Mouse (Mus musculus) small intestine, adult 2 months (tissue): ENCODE data around the gene Lin52. TPM values are rescaled to one million over a fixed set of nuclear protein-coding genes. Genes with fewer than 3 reads are reported as not detected.

ENCODE experiments used
- H3K27ac ChIP-seq: fragments of 200-500 bp; 2 replicates; pipeline ENCODE4 v1.5.1; 2012; ENCODE audit warnings: low read depth, low read length, control low read depth, inconsistent platforms; ENCODE audit not compliant: insufficient read depth
- H3K27me3 ChIP-seq: fragments of 200-500 bp; 2 replicates; pipeline ENCODE4 v1.6.1; 2012; ENCODE audit warnings: mild to moderate bottlenecking, moderate library complexity, low read length, inconsistent platforms; ENCODE audit not compliant: control insufficient read depth, insufficient read depth
- H3K36me3 ChIP-seq: fragments of 200-500 bp; 2 replicates; pipeline ENCODE4 v1.6.1; 2012; ENCODE audit warnings: mild to moderate bottlenecking, low read length, control low read depth, inconsistent platforms; ENCODE audit not compliant: control insufficient read depth, insufficient read depth
- H3K4me1 ChIP-seq: fragments of 200-500 bp; 2 replicates; pipeline ENCODE4 v1.6.1; 2012; ENCODE audit warnings: low read length, inconsistent platforms, mixed read lengths; ENCODE audit not compliant: control insufficient read depth, insufficient read depth, insufficient read length
- H3K4me3 ChIP-seq: fragments of 200-500 bp; 2 replicates; pipeline ENCODE4 v1.5.1; 2012; ENCODE audit warnings: low read depth, mild to moderate bottlenecking, control low read depth, inconsistent platforms, low read length, moderate library complexity
- CTCF ChIP-seq: fragments of 200-500 bp; IDR thresholded peaks from 2 replicates; pipeline ENCODE4 v1.5.1; 2012; ENCODE audit warnings: low read depth, mild to moderate bottlenecking, control low read depth, inconsistent platforms, low read length, moderate library complexity, mixed read lengths; ENCODE audit not compliant: insufficient replicate concordance, insufficient read length; ENCODE audit errors: extremely low read depth
- POLR2A ChIP-seq: fragments of 200-500 bp; IDR thresholded peaks from 2 replicates; pipeline ENCODE4 v1.6.1; 2012; ENCODE audit warnings: low read depth, mild to moderate bottlenecking, control low read depth, inconsistent platforms, low read length, moderate library complexity
- WGBS: fragments of 180-500 bp; shearing (Covaris S2); methylation state at CpG from one replicate; pipeline ENCODE4 v1.1.7; 2018; 5-methylcytosine and 5-hydroxymethylcytosine counted together
- polyA plus RNA-seq: library from polyadenylated mRNA; depleted of rRNA; stranded (reverse); fragments of >200 nt; gene quantifications from 2 replicates; pipeline ENCODE4 v1.2.3, GENCODE M21; 2012; rRNA removed

The Lin52 gene
- polyA plus RNA-seq, 1 experiment, result 3.2 TPM

DNA sequence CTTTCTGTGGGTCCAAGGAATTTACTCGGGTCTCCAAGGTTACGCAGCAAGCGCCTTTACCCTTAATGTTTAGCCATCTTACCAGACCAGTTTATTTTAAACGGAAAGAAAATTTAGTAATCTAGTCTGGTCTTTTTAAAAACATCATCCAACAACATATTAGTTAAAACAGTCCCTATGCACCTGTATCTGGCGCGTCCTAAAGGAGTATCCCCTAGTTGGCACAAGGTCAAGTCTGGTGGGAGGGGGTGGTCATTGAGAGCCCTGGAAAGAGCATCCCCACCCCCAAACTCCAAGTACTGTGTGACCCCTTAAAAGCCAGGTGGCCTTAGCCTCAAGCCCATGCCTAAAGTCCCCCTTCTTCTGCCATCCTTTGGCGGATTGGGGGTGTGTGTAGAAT lies 121.9 kb downstream of the Lin52 start:
- no peak for TF ChIP-seq CTCF
- TF ChIP-seq POLR2A, result no peak
- no peaks in the 10 kb centered on the region for H3K36me3 ChIP-seq
- H3K4me3 ChIP-seq, result no peak overlapping the region
- H3K27ac ChIP-seq, result no peak overlapping the region
- H3K4me1 ChIP-seq, result no peaks in the 10 kb centered on the region
- WGBS, result 32% methylated on average over 7 of the region's 7 CpGs
- H3K27me3 ChIP-seq, result peaks cover 50% of the 10 kb centered on the region

DNA sequence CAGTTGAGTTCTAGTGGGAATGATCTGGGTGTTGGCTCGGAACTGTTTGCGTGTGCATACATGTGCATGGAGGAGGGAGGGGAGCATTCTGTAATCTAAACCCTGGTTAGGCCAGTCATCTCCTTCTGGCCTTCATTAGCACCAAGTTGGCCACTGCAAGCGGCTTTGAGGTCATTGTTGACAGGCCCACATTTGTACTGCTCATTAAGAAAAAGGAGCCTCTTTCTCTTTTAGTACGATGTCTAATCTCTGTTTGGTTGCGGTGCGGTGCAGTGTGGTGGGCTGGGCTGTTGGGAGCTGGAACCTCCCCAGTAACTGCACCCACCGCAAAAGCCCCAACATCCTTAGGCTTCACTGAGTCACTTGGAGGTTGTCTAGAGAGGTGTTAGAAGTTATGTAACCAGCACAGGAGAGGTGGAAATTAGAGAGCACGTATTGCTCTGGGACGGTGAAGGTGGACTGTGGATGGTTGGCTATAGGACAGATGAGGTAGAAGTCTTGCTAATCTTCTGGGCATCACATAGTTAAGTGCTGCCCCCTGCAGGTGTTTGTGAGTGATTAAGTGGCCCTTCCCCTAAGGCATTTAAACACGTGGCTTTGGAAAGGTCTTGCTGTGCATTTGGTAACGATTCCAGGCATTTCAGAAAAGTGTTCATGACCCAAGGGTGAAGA lies 126.7 kb downstream of the Lin52 start:
- H3K27me3 ChIP-seq, result peaks cover 5% of the 10 kb centered on the region

DNA sequence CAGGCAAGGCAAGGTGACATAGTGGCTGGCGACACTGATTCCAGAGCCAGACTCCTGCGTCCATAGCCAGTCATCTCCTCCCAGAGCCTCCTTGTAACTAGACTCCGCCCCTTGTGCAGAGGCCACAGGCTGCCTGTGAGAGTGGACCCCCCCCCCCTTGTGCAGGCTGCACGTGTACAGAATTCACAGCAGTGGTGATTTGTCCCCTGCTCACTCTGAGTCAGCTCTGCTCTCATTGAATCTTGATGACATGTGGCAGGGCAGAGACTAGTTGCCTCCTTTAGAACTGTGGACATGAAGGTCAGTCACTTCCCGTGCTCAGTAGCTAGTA lies 127.2 kb downstream of the Lin52 start:
- TF ChIP-seq CTCF (no peak), POLR2A (no peak)

More for the DNA sequence above, 126.7 kb downstream of the Lin52 start:
- 72% methylated on average over 11 of the region's 11 CpGs for WGBS
- no peak for TF ChIP-seq POLR2A
- TF ChIP-seq CTCF, result no peak
- Histone ChIP-seq H3K4me3 (no peak overlapping the region), H3K27ac (no peak overlapping the region), H3K36me3 (no peaks in the 10 kb centered on the region), H3K4me1 (no peaks in the 10 kb centered on the region)

DNA sequence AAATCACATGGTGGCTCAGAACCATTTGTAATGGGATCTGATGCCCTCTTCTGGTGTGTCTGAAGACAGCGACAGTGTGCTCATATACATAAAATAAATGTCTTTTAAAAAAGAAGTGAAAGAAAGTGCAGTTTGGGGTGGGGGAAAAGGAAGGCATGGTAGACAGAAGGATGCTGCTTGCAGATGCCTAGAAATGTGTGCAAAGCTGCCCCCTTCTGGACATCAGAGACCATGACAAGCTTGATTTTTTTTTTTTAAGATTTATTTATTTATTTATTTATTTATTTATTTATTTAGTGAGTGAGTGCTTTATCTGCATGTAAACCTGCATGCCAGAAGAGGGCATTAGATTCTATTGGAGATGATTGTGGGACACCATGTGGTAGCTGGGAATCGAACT lies 130.1 kb downstream of the Lin52 start:
- TF ChIP-seq CTCF, result no peak
- TF ChIP-seq POLR2A, result no peak
- H3K4me3 ChIP-seq, result no peak overlapping the region
- no peaks in the 10 kb centered on the region for H3K36me3 ChIP-seq
- no peaks in the 10 kb centered on the region for H3K4me1 ChIP-seq
- WGBS, result 96% methylated on average over 2 of the region's 2 CpGs
- no peak overlapping the region for H3K27ac ChIP-seq
- no peaks in the 10 kb centered on the region for H3K27me3 ChIP-seq

More for the DNA sequence above, 127.2 kb downstream of the Lin52 start:
- Histone ChIP-seq H3K4me1 (no peaks in the 10 kb centered on the region), H3K4me3 (no peak overlapping the region), H3K27ac (no peak overlapping the region), H3K27me3 (peaks cover 3% of the 10 kb centered on the region; the same call in 1 of the 2 replicates), H3K36me3 (no peaks in the 10 kb centered on the region)
- WGBS, result 35% methylated on average over 5 of the region's 5 CpGs

DNA sequence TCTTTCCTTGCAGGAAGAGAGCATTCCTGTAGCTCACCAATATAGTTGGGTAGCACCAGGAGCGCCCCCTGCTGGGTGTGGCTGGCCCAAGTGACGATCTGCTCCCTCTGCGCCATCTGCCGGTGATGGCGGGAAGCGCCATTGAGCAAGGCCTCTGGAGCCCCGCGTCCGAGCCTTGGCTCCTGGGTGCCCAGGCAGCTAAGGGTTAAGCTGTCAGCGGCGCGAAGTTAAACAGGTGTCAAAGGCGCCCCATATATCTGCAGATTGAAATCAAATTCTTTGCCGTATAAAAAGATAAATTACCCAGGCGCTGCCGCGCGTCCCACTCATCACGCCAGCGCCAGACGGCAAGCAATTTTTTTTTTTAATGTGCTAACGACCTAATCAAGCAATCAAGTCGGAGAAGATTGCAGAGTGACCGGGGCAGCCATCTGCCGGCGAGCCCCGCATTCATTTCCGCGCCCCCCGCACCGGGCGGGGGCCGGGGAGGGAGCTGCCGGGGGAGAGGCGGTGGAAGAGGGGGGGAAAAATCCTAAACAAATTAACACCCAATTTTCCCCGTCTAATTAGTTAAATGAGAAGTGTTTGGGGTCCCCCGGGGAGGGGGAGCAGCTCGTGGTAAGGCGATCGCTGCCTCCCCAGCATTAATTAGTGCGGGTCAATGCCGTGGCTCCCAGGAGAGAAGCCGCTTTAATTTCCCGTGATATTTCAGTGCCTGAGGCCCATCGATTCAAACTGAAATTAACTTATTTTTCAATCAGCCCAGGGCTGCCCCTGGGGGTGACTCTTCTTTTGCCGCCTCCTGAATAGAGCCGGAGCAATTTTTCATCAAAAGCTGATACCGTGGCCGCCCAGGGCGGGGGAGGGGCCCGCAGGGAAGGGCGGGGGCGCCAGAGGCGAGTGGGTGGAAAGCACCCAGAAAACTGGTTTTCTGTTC lies 138.9 kb downstream of the Lin52 start:
- Histone ChIP-seq H3K27me3 (peaks cover 4% of the 10 kb centered on the region; the same call in 1 of the 2 replicates), H3K36me3 (no peaks in the 10 kb centered on the region)
- WGBS, result 1% methylated on average over 54 of the region's 54 CpGs

More for the DNA sequence above, 138.9 kb downstream of the Lin52 start:
- Histone ChIP-seq H3K4me1 (no peaks in the 10 kb centered on the region), H3K27ac (no peak overlapping the region), H3K4me3 (peak overlapping the region; percentile 60)
- no peak for TF ChIP-seq POLR2A
- peak; percentile 100 for TF ChIP-seq CTCF

Other genes starting within 250 kb of the Lin52 start
- gene Elmsan1, start 232.5 kb upstream of the Lin52 start, polyA plus RNA-seq, result 8.9 and 25.9 TPM in 2 replicates
- gene Ptgr2, start 166.2 kb upstream of the Lin52 start, polyA plus RNA-seq, result 2.4 and 6.7 TPM in 2 replicates
- gene Zfp410, start 134.6 kb upstream of the Lin52 start, polyA plus RNA-seq, result 17.4 and 20.5 TPM in 2 replicates
- 26.3 and 29.9 TPM in 2 replicates for gene Coq6, start 89.8 kb upstream of the Lin52 start, polyA plus RNA-seq
- 0.14 and 0.34 TPM in 2 replicates for gene Fam161b, start 89.6 kb upstream of the Lin52 start, polyA plus RNA-seq
- 10.9 and 15.5 TPM in 2 replicates for gene Entpd5, start 42.4 kb upstream of the Lin52 start, polyA plus RNA-seq
- gene Bbof1, start 42.4 kb upstream of the Lin52 start, polyA plus RNA-seq, result not detected in 2 replicates
- 0.81 and 1.3 TPM in 2 replicates for gene Rnf113a2, start 34.2 kb upstream of the Lin52 start, polyA plus RNA-seq
- gene Aldh6a1, start 418 bp upstream of the Lin52 start, polyA plus RNA-seq, result 1.5 and 1.9 TPM in 2 replicates
- not detected in 2 replicates for gene Vsx2, start 118.3 kb downstream of the Lin52 start, polyA plus RNA-seq
- gene Abcd4, start 166.0 kb downstream of the Lin52 start, polyA plus RNA-seq, result 9.5 and 30.6 TPM in 2 replicates
- not detected in 2 replicates for gene Vrtn, start 189.6 kb downstream of the Lin52 start, polyA plus RNA-seq
- gene Syndig1l, start 247.4 kb downstream of the Lin52 start, polyA plus RNA-seq, result not detected in 2 replicates